17 mouse cellular contexts compared by ENCODE assay signal in genomic region chr8:128391182-128391760, GRCm38 (mm10). TPM values are rescaled to one million over a fixed set of nuclear protein-coding genes. Genes with fewer than 3 reads are reported as not detected.
DNase-seq lines count a peak whose midpoint lies in the region; ATAC-seq and TF ChIP-seq lines count a peak whose summit lies in the region.
"Had no signal": no experiment of that assay in that cellular context is flagged by ENCODE, and none has a peak within 500 bp of the region (broad histone marks: within the 10 kb centered on the region; RNA-seq: fewer than 3 reads in every experiment).

No protein-coding gene starts in this region.

- no peak overlapping the region for H3K4me3 ChIP-seq in gastrocnemius, adult 2 months
- H3K4me3 ChIP-seq in spleen, adult 2 months (ENCODE audit: extremely low read depth, insufficient read depth, insufficient read length), result no peak overlapping the region
- H3K4me3 ChIP-seq: embryonic facial prominence, embryonic 15.5 days; forebrain, embryonic 13.5 days; liver, embryonic 13.5 days; midbrain, embryonic 10.5 days had no signal

- intact Hi-C loops in gastrocnemius, adult 2 months (cut with DNase I), result no loop called here
- intact Hi-C loops in gastrocnemius, postnatal 14 days (cut with DNase I; ENCODE audit: low total_unique reads), result no loop called here
- intact Hi-C loops in left cerebral cortex, postnatal 25 days (cut with DNase I), result no loop called here

- no peak for DNase-seq in gastrocnemius, adult 2 months
- DNase-seq in gastrocnemius, postnatal 14 days, result no peak
- no peak for DNase-seq in spleen, adult 2 months (ENCODE audit: low read depth in 1 of 2, low spot score in 2 of 2)
- no peak for DNase-seq in spleen, postnatal 36 days (ENCODE audit: low spot score in 2 of 2)
- DNase-seq in left cerebral cortex, postnatal 25 days (ENCODE audit: low spot score in 2 of 2), result no peak
- DNase-seq in B cell, adult 2 months, result no peak
- DNase-seq: adrenal gland, adult 8-10 months; cerebellum, adult 8-10 months; kidney, adult 9 months; liver, embryonic 13.5 days had no signal

- 33% methylated on average over 4 of the region's 4 CpGs for WGBS in spleen, adult 2 months

- TF ChIP-seq POLR2A in spleen, adult 2 months (IDR thresholded peaks at IDR 0.05; ENCODE audit: low read depth, low read length), result no peak

- peak; percentile 61 for ATAC-seq in megakaryocyte, adult 5-6 weeks (ENCODE audit: poor library complexity, severe bottlenecking)
- no peak for ATAC-seq in erythroid progenitor cell, adult 5-6 weeks (replicated peaks; ENCODE audit: low FRiP score, poor library complexity, severe bottlenecking)
- ATAC-seq: forebrain, embryonic 13.5 days; hindbrain, embryonic 16.5 days; lung, postnatal 0 days had no signal

- no peak for TF ChIP-seq CTCF in gastrocnemius, adult 2 months (IDR thresholded peaks at IDR 0.05)
- TF ChIP-seq CTCF in spleen, adult 2 months (IDR thresholded peaks at IDR 0.05; ENCODE audit: extremely low read depth, insufficient read depth, insufficient read length, insufficient replicate concordance), result no peak

- H3K36me3 ChIP-seq in spleen, adult 2 months (ENCODE audit: control insufficient read depth, insufficient read depth, low read length), result no peaks in the 10 kb centered on the region
- H3K36me3 ChIP-seq: embryonic facial prominence, embryonic 15.5 days; liver, embryonic 13.5 days; midbrain, embryonic 10.5 days had no signal

- peak overlapping the region; percentile 28; the same call in 1 of the 2 replicates for H3K27ac ChIP-seq in gastrocnemius, adult 2 months
- peak overlapping the region; percentile 3; the same call in 1 of the 2 replicates for H3K27ac ChIP-seq in spleen, adult 2 months (ENCODE audit: insufficient read depth, low read length)
- H3K27ac ChIP-seq: embryonic facial prominence, embryonic 15.5 days; forebrain, embryonic 13.5 days; liver, embryonic 13.5 days; midbrain, embryonic 10.5 days had no signal

- no peaks in the 10 kb centered on the region for H3K27me3 ChIP-seq in spleen, adult 2 months (ENCODE audit: control insufficient read depth, insufficient read depth, low read length)
- H3K27me3 ChIP-seq: embryonic facial prominence, embryonic 15.5 days; forebrain, embryonic 13.5 days; liver, embryonic 13.5 days had no signal

- peaks cover 7% of the 10 kb centered on the region; the same call in 1 of the 2 replicates for H3K4me1 ChIP-seq in spleen, adult 2 months (ENCODE audit: control insufficient read depth, insufficient read depth, insufficient read length)

RNA-seq across cellular contexts. Expression of gene Nrp1, which starts 32.9 kb away (rescaled TPM):
- total RNA-seq in gastrocnemius, adult 2 months (2021), result 10 to 100 TPM; 25.7 to 44.6 TPM
- total RNA-seq in gastrocnemius, postnatal 14 days (2021), result 10 to 100 TPM; 50.4 to 53.6 TPM
- polyA plus RNA-seq in spleen, adult 2 months (2012; rRNA removed), result 8.1 and 9.1 TPM in 2 replicates
- 56.8 and 59.8 TPM in 2 replicates for total RNA-seq in megakaryocyte, adult 5-6 weeks (2015)
- 73.2 and 74.3 TPM in 2 replicates for total RNA-seq in megakaryocyte, adult 5-6 weeks (2017)
- 10 to 100 TPM; 24.6 to 29.6 TPM for total RNA-seq in left cerebral cortex, postnatal 25 days (2021)
- 1.4 and 3.4 TPM in 2 replicates for total RNA-seq in erythroid progenitor cell, adult 5-6 weeks (2015; ENCODE audit: low replicate concordance)
- total RNA-seq in erythroid progenitor cell, adult 5-6 weeks (2017; ENCODE audit: low replicate concordance), result 2.0 and 4.4 TPM in 2 replicates

Comparison
In these comparisons a context has a peak if more than half of its experiments do, and no peak if none do; other contexts are left out.
1. RNA of gene Nrp1, which starts 32.9 kb away (total RNA-seq): 56.8 to 74.3 TPM in megakaryocyte, adult 5-6 weeks, 50.4 to 53.6 TPM in gastrocnemius, postnatal 14 days, 25.7 to 44.6 TPM in gastrocnemius, adult 2 months and 24.6 to 29.6 TPM in left cerebral cortex, postnatal 25 days; 1.4 to 4.4 TPM in erythroid progenitor cell, adult 5-6 weeks; every median in the first group is over 4 times any median in the second.